Mouse (Mus musculus) midbrain, embryonic 13.5 days (tissue): ENCODE data around the gene Srebf1. TPM values are rescaled to one million over a fixed set of nuclear protein-coding genes. Genes with fewer than 3 reads are reported as not detected.

Experiments used
- ATAC-seq: fragments of 200-750 bp; cut with Nextera tagmentation; 2 replicates; pipeline ENCODE4 v1.8.0; 2017; ENCODE audit warnings: mild to moderate bottlenecking, moderate TSS enrichment, moderate library complexity
- H3K27ac ChIP-seq: fragments of 300-500 bp; sonication (generic); 2 replicates; pipeline ENCODE4 v1.5.1; 2015; ENCODE audit warnings: inconsistent platforms, mild to moderate bottlenecking, moderate library complexity
- H3K27me3 ChIP-seq: fragments of 300-500 bp; sonication (generic); 2 replicates; pipeline ENCODE4 v1.6.1; 2015; ENCODE audit warnings: mild to moderate bottlenecking, inconsistent platforms
- H3K36me3 ChIP-seq: fragments of 300-500 bp; sonication (generic); 2 replicates; pipeline ENCODE4 v1.6.1; 2015; ENCODE audit warnings: mild to moderate bottlenecking, inconsistent platforms
- H3K4me1 ChIP-seq: fragments of 300-500 bp; sonication (generic); replicated peaks from 2 replicates; pipeline ENCODE4 v1.6.1; 2015; ENCODE audit warnings: inconsistent platforms
- H3K4me2 ChIP-seq: fragments of 300-500 bp; sonication (generic); replicated peaks from 2 replicates; pipeline ENCODE4 v1.6.1; 2015; ENCODE audit warnings: moderate library complexity, mild to moderate bottlenecking, inconsistent platforms
- H3K4me3 ChIP-seq: fragments of 300-500 bp; sonication (generic); replicated peaks from 2 replicates; pipeline ENCODE4 v1.5.1; 2015; ENCODE audit warnings: mild to moderate bottlenecking, inconsistent platforms
- H3K9ac ChIP-seq: fragments of 300-500 bp; sonication (generic); replicated peaks from 2 replicates; pipeline ENCODE4 v1.6.1; 2015; ENCODE audit warnings: mild to moderate bottlenecking, inconsistent platforms
- H3K9me3 ChIP-seq: fragments of 300-500 bp; sonication (generic); 2 replicates; pipeline ENCODE4 v1.6.1; 2016; ENCODE audit warnings: mild to moderate bottlenecking, inconsistent platforms
- WGBS: fragments of 180-500 bp; shearing (Covaris S2); methylation state at CpG from one replicate; pipeline ENCODE4 v1.1.7; 2015; 5-methylcytosine and 5-hydroxymethylcytosine counted together
- polyA plus RNA-seq: library from polyadenylated mRNA; unstranded; fragments of >200 nt; fragmentation: Nextera tagmentation; extraction: Ambion mirVana; gene quantifications from 2 replicates; pipeline ENCODE4 v1.2.1, GENCODE M21; 2015

Srebf1 gene
- polyA plus RNA-seq, 1 experiment from 2014 or later = 46.0 TPM

- no peak overlapping the region for H3K4me3 ChIP-seq
- ATAC-seq = no peak
- H3K4me1 ChIP-seq = peaks cover 27% of the 10 kb centered on the region
- H3K9ac ChIP-seq = no peak overlapping the region
- H3K27me3 ChIP-seq = no peaks in the 10 kb centered on the region
- no peak overlapping the region for H3K27ac ChIP-seq
- 96% methylated on average over 2 of the region's 2 CpGs for WGBS
- H3K36me3 ChIP-seq = peaks cover 54% of the 10 kb centered on the region
- H3K4me2 ChIP-seq = no peak overlapping the region
- H3K9me3 ChIP-seq = peaks cover 3% of the 10 kb centered on the region; the same call in 1 of the 2 replicates
Observed at GRCm38 (mm10) chr11:60253546-60253945, 31.2 kb upstream of the Srebf1 start.

GRCm38 (mm10) chr11:60250971-60251643, 28.7 kb upstream of the Srebf1 start:
- Histone ChIP-seq H3K4me1 (peaks cover 28% of the 10 kb centered on the region), H3K4me2 (no peak overlapping the region), H3K36me3 (peaks cover 37% of the 10 kb centered on the region; the same call in 1 of the 2 replicates), H3K27me3 (no peaks in the 10 kb centered on the region), H3K9ac (no peak overlapping the region), H3K4me3 (no peak overlapping the region), H3K9me3 (peaks cover 3% of the 10 kb centered on the region; the same call in 1 of the 2 replicates), H3K27ac (no peak overlapping the region)
- 0 out of 2 replicates have a peak, but pooled peaks have one; percentile 20 for ATAC-seq
- 61% methylated on average over 6 of the region's 6 CpGs for WGBS

- H3K9ac ChIP-seq = no peak overlapping the region
- no peaks in the 10 kb centered on the region for H3K27me3 ChIP-seq
- no peak overlapping the region for H3K27ac ChIP-seq
- no peak overlapping the region for H3K4me3 ChIP-seq
- peaks cover 16% of the 10 kb centered on the region for H3K4me1 ChIP-seq
- peaks cover 3% of the 10 kb centered on the region; the same call in 1 of the 2 replicates for H3K9me3 ChIP-seq
- no peak for ATAC-seq
- H3K4me2 ChIP-seq = no peak overlapping the region
- H3K36me3 ChIP-seq = peaks cover 37% of the 10 kb centered on the region; the same call in 1 of the 2 replicates
- WGBS = 93% methylated on average over 2 of the region's 2 CpGs
Observed at GRCm38 (mm10) chr11:60249885-60250284, 27.5 kb upstream of the Srebf1 start.

GRCm38 (mm10) chr11:60248596-60249404, 26.4 kb upstream of the Srebf1 start:
- Histone ChIP-seq H3K4me1 (peaks cover 16% of the 10 kb centered on the region), H3K27me3 (no peaks in the 10 kb centered on the region), H3K4me3 (no peak overlapping the region), H3K9ac (no peak overlapping the region; the same call in 1 of the 2 replicates), H3K27ac (peak overlapping the region; percentile 72), H3K36me3 (peaks cover 33% of the 10 kb centered on the region; the same call in 1 of the 2 replicates), H3K9me3 (peaks cover 3% of the 10 kb centered on the region; the same call in 1 of the 2 replicates), H3K4me2 (no peak overlapping the region; the same call in 1 of the 2 replicates)
- 43% methylated on average over 13 of the region's 13 CpGs for WGBS
- ATAC-seq = peak; percentile 74

GRCm38 (mm10) chr11:60247753-60248550, 25.6 kb upstream of the Srebf1 start:
- WGBS = 58% methylated on average over 5 of the region's 5 CpGs
- ATAC-seq = no peak
- Histone ChIP-seq H3K4me1 (peaks cover 16% of the 10 kb centered on the region), H3K36me3 (peaks cover 26% of the 10 kb centered on the region; the same call in 1 of the 2 replicates), H3K27me3 (no peaks in the 10 kb centered on the region), H3K4me2 (no peak overlapping the region), H3K9me3 (peaks cover 3% of the 10 kb centered on the region; the same call in 1 of the 2 replicates), H3K9ac (no peak overlapping the region), H3K4me3 (no peak overlapping the region), H3K27ac (peak overlapping the region; percentile 72)

- no peak overlapping the region for H3K4me2 ChIP-seq
- no peak overlapping the region for H3K9ac ChIP-seq
- peaks cover 33% of the 10 kb centered on the region for H3K36me3 ChIP-seq
- no peak overlapping the region for H3K27ac ChIP-seq
- H3K4me3 ChIP-seq = no peak overlapping the region
- peaks cover 3% of the 10 kb centered on the region; the same call in 1 of the 2 replicates for H3K9me3 ChIP-seq
- peaks cover 16% of the 10 kb centered on the region for H3K4me1 ChIP-seq
- H3K27me3 ChIP-seq = no peaks in the 10 kb centered on the region
- no peak for ATAC-seq
Observed at GRCm38 (mm10) chr11:60246077-60246476, 23.7 kb upstream of the Srebf1 start.

- H3K4me1 ChIP-seq = peaks cover 16% of the 10 kb centered on the region
- H3K27ac ChIP-seq = no peak overlapping the region
- H3K36me3 ChIP-seq = peaks cover 39% of the 10 kb centered on the region
- H3K9ac ChIP-seq = no peak overlapping the region
- 71% methylated on average over 11 of the region's 11 CpGs for WGBS
- H3K9me3 ChIP-seq = no peaks in the 10 kb centered on the region
- no peaks in the 10 kb centered on the region for H3K27me3 ChIP-seq
- H3K4me2 ChIP-seq = no peak overlapping the region
- H3K4me3 ChIP-seq = no peak overlapping the region
- no peak for ATAC-seq
Observed at GRCm38 (mm10) chr11:60244503-60245143, 22.2 kb upstream of the Srebf1 start.

- no peaks in the 10 kb centered on the region for H3K27me3 ChIP-seq
- H3K36me3 ChIP-seq = peaks cover 56% of the 10 kb centered on the region
- WGBS = 93% methylated on average over 4 of the region's 4 CpGs
- H3K27ac ChIP-seq = no peak overlapping the region
- H3K9ac ChIP-seq = no peak overlapping the region
- no peak overlapping the region for H3K4me3 ChIP-seq
- no peaks in the 10 kb centered on the region for H3K9me3 ChIP-seq
- no peak overlapping the region for H3K4me2 ChIP-seq
- no peaks in the 10 kb centered on the region for H3K4me1 ChIP-seq
- no peak for ATAC-seq
Observed at GRCm38 (mm10) chr11:60240509-60240908, 18.1 kb upstream of the Srebf1 start.

GRCm38 (mm10) chr11:60235351-60235750, 13.0 kb upstream of the Srebf1 start:
- no peak for ATAC-seq
- H3K27me3 ChIP-seq = no peaks in the 10 kb centered on the region
- H3K4me2 ChIP-seq = no peak overlapping the region
- H3K4me3 ChIP-seq = no peak overlapping the region
- no peak overlapping the region for H3K9ac ChIP-seq
- peaks cover 30% of the 10 kb centered on the region for H3K36me3 ChIP-seq
- no peak overlapping the region for H3K27ac ChIP-seq
- H3K4me1 ChIP-seq = peaks cover 23% of the 10 kb centered on the region
- no peaks in the 10 kb centered on the region for H3K9me3 ChIP-seq
- 89% methylated on average over 5 of the region's 5 CpGs for WGBS

GRCm38 (mm10) chr11:60233235-60233634, 10.9 kb upstream of the Srebf1 start:
- ATAC-seq = peak; percentile 49; the same call in 1 of the 2 replicates
- H3K4me2 ChIP-seq = no peak overlapping the region
- H3K27ac ChIP-seq = peak overlapping the region; percentile 44
- H3K9ac ChIP-seq = no peak overlapping the region; the same call in 1 of the 2 replicates
- H3K4me1 ChIP-seq = peaks cover 23% of the 10 kb centered on the region
- no peaks in the 10 kb centered on the region for H3K27me3 ChIP-seq
- 62% methylated on average over 8 of the region's 8 CpGs for WGBS
- H3K4me3 ChIP-seq = no peak overlapping the region
- peaks cover 41% of the 10 kb centered on the region for H3K36me3 ChIP-seq
- H3K9me3 ChIP-seq = no peaks in the 10 kb centered on the region

GRCm38 (mm10) chr11:60232441-60233058, 10.2 kb upstream of the Srebf1 start:
- H3K27ac ChIP-seq = no peak overlapping the region
- no peak for ATAC-seq
- WGBS = 82% methylated on average over 14 of the region's 14 CpGs

More at GRCm38 (mm10) chr11:60232441-60233058, 10.2 kb upstream of the Srebf1 start:
- Histone ChIP-seq H3K4me2 (no peak overlapping the region), H3K9me3 (no peaks in the 10 kb centered on the region), H3K4me3 (no peak overlapping the region), H3K9ac (no peak overlapping the region), H3K27me3 (no peaks in the 10 kb centered on the region), H3K36me3 (peaks cover 38% of the 10 kb centered on the region), H3K4me1 (peaks cover 23% of the 10 kb centered on the region)
